Mouse (Mus musculus) cerebellum, adult 2 months (tissue): ENCODE results near the gene Papln. TPM values are rescaled to one million over a fixed set of nuclear protein-coding genes. Genes with fewer than 3 reads are reported as not detected.

Source experiments
- DNase-seq, 2 experiments: peaks; one replicate each; pipeline ENCODE4 v3.0.0; 2021
- H3K27ac ChIP-seq: fragments of 200-500 bp; 2 replicates; pipeline ENCODE4 v1.5.1; 2012; ENCODE audit warnings: low read length, control low read depth, inconsistent platforms; ENCODE audit not compliant: insufficient read depth
- H3K27me3 ChIP-seq: fragments of 200-500 bp; 2 replicates; pipeline ENCODE4 v1.6.1; 2012; ENCODE audit warnings: inconsistent platforms, mild to moderate bottlenecking, low read length, moderate library complexity; ENCODE audit not compliant: control insufficient read depth, insufficient read depth
- H3K4me1 ChIP-seq: fragments of 200-500 bp; 2 replicates; pipeline ENCODE4 v1.6.1; 2011; ENCODE audit warnings: low read length; ENCODE audit not compliant: control insufficient read depth, insufficient read depth
- H3K4me3 ChIP-seq: fragments of 200-500 bp; replicated peaks from 2 replicates; pipeline ENCODE3; 2011; ENCODE audit warnings: mild to moderate bottlenecking, low read depth, low read length, control low read depth; ENCODE audit not compliant: insufficient read depth
- CTCF ChIP-seq: fragments of 200-500 bp; IDR thresholded peaks from 2 replicates; pipeline ENCODE4 v1.5.1; 2011; ENCODE audit warnings: low read depth, mild to moderate bottlenecking, control low read depth, low read length, moderate library complexity, borderline replicate concordance; ENCODE audit not compliant: insufficient read depth
- POLR2A ChIP-seq: fragments of 200-500 bp; IDR thresholded peaks from 2 replicates; pipeline ENCODE4 v1.6.1; 2011; ENCODE audit warnings: low read length, control low read depth, borderline replicate concordance; ENCODE audit not compliant: insufficient read depth
- WGBS: fragments of 180-500 bp; shearing (Covaris S2); methylation state at CpG from one replicate; pipeline ENCODE4 v1.1.7; 2018; 5-methylcytosine and 5-hydroxymethylcytosine counted together
- polyA plus RNA-seq: library from polyadenylated mRNA; depleted of rRNA; stranded (reverse); fragments of >200 nt; gene quantifications from 2 replicates; pipeline ENCODE4 v1.2.3, GENCODE M21; 2012; rRNA removed

The Papln gene
- 0.95 and 0.97 TPM in 2 replicates for polyA plus RNA-seq

- 12% methylated on average over 30 of the region's 31 CpGs for WGBS
- DNase-seq, result peak in 1 of 2 experiments; percentile 34
- peaks cover 3% of the 10 kb centered on the region; the same call in 1 of the 2 replicates for H3K4me1 ChIP-seq
- H3K4me3 ChIP-seq, result peak within 1 kb of the TSS; percentile 34
- H3K27ac ChIP-seq, result no peak within 1 kb of the TSS
- H3K27me3 ChIP-seq, result no peaks in the 10 kb centered on the region
- TF ChIP-seq CTCF (no peak), POLR2A (no peak)
Observed at GRCm38 (mm10) chr12:83763311-83764043, at the start of gene Papln. Gene Papln (plus strand): TSS chr12:83763634.

GRCm38 (mm10) chr12:83713749-83714148 lies 49.7 kb upstream of the Papln start:
- DNase-seq, result peak in 1 of 2 experiments; percentile 63
- Histone ChIP-seq H3K4me3 (no peak overlapping the region), H3K27ac (no peak overlapping the region), H3K4me1 (no peaks in the 10 kb centered on the region), H3K27me3 (no peaks in the 10 kb centered on the region)
- no peak for TF ChIP-seq POLR2A
- peak; percentile 50; the same call in 1 of the 2 replicates for TF ChIP-seq CTCF
- 45% methylated on average over 2 of the region's 2 CpGs for WGBS

DNA sequence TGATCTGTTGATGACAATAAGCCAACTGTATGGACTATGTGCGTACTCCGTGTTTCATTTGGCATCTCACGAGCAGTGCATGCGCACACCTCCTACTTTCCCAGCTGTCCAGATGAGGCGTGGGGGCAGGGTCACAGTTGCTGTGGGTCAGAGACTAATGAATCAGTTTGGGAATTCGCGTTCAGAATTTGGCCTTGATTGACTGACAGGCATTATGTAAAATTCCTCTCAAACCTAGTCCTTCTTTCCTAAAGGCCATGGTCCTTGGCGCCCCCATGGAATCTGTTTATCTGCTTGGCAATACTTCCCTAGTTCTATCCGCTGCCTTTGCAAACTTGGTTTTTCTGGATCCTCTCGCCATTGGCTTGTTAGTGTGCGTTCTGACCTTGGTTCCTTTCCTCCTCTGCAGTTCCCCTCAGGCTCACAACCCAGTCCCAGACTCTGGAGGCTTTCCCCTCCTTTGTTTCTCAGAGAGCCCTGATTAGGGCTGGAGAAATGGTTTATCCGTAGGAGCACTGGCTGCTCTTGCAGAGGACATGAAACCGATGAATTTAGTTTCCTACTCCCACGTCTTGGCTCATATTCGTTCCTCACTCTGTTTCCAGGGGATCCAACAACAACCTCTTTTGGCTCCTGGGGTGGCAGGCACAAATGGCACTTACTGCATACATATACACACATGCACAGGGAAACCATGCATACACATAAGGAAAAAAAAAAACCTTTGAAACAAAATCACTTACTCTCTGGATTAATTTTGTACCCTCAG lies 46.8 kb upstream of the Papln start:
- 76% methylated on average over 15 of the region's 15 CpGs for WGBS
- no peak for TF ChIP-seq POLR2A
- H3K4me1 ChIP-seq, result no peaks in the 10 kb centered on the region
- H3K4me3 ChIP-seq, result no peak overlapping the region
- H3K27me3 ChIP-seq, result no peaks in the 10 kb centered on the region
- DNase-seq, result no peak
- H3K27ac ChIP-seq, result no peak overlapping the region

GRCm38 (mm10) chr12:83719431-83719830 lies 44.0 kb upstream of the Papln start:
- WGBS, result 97% methylated on average over 1 of the region's 1 CpGs
- no peak overlapping the region for H3K4me3 ChIP-seq
- DNase-seq, result no peak
- no peak overlapping the region for H3K27ac ChIP-seq
- H3K4me1 ChIP-seq, result no peaks in the 10 kb centered on the region
- TF ChIP-seq POLR2A, result no peak
- no peak for TF ChIP-seq CTCF
- H3K27me3 ChIP-seq, result no peaks in the 10 kb centered on the region

DNA sequence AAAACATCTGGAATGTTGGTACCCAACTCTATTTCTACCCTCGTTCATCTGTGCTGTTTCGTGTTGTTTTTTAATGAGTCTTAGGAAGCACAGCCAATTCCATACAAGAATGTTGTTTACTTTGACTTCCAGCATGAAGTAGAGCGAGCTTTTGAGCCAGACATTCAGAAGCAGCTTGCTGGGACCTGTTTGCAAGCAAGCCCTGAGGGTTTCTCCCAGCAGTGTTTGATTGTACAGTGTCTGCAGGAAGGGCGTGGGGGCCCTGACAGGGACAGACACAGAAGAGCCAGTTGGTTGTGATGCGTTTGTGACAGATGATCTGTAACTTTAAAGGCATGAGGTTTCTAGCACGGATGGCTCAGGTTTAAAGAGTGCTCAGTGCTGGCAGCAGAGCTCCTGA lies 42.2 kb upstream of the Papln start:
- Histone ChIP-seq H3K27me3 (no peaks in the 10 kb centered on the region), H3K27ac (no peak overlapping the region), H3K4me3 (no peak overlapping the region), H3K4me1 (no peaks in the 10 kb centered on the region)
- 73% methylated on average over 6 of the region's 6 CpGs for WGBS
- no peak for DNase-seq
- TF ChIP-seq POLR2A (no peak), CTCF (no peak)

DNA sequence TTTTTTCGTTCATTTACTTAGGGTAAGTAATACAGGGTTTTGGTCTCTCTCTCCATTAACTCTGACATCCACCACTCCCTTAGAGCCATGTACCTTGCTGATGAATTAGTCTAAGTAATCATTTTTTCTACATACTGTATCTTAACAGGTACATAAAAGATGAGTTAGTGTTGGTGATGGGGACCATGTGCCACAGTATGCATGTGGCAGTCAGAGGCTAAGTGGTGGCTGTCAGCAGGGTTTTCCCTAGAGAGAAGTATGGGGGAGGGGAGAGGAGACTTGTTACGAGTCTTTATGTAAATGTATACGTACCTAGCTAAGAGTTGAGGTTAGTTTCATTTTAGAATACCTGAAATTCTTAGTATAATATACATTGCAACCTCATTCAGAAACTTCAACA lies 40.4 kb upstream of the Papln start:
- no peak for DNase-seq

GRCm38 (mm10) chr12:83726510-83727308 lies 36.7 kb upstream of the Papln start:
- Histone ChIP-seq H3K4me1 (no peaks in the 10 kb centered on the region), H3K27ac (no peak overlapping the region), H3K27me3 (no peaks in the 10 kb centered on the region), H3K4me3 (no peak overlapping the region)
- no peak for DNase-seq
- WGBS, result 91% methylated on average over 12 of the region's 12 CpGs
- TF ChIP-seq POLR2A (no peak), CTCF (no peak)

More for the DNA sequence above, 40.4 kb upstream of the Papln start:
- Histone ChIP-seq H3K27me3 (no peaks in the 10 kb centered on the region), H3K4me1 (no peaks in the 10 kb centered on the region), H3K27ac (no peak overlapping the region), H3K4me3 (no peak overlapping the region)
- 87% methylated on average over 3 of the region's 3 CpGs for WGBS
- TF ChIP-seq POLR2A (no peak), CTCF (no peak)

DNA sequence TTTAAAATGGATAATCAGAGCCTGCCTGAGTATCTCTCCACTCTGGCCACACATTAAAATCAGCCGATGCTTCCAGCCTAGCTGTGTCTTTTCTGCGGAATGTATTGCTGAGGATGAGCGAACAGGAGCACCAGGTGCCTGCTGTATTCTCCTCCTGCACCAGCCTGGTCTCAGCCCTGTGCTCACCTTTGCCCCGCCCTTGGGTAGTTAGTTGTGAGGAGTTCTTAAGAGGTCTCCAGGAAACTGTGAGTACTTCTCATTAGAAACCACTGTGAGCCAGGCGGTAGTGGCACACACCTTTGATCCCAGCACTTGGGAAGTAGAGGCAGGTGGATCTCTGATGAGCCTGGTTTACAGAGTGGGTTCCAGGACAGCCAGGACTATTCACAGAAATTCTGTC lies 31.2 kb upstream of the Papln start:
- no peaks in the 10 kb centered on the region for H3K27me3 ChIP-seq
- H3K27ac ChIP-seq, result no peak overlapping the region
- TF ChIP-seq CTCF, result no peak
- no peak for TF ChIP-seq POLR2A
- DNase-seq, result no peak
- H3K4me3 ChIP-seq, result no peak overlapping the region
- H3K4me1 ChIP-seq, result no peaks in the 10 kb centered on the region
- 95% methylated on average over 5 of the region's 5 CpGs for WGBS
